Mouse (Mus musculus) frontal cortex, adult 2 months (tissue): ENCODE measurements around the gene Trim50. TPM values are rescaled to one million over a fixed set of nuclear protein-coding genes. Genes with fewer than 3 reads are reported as not detected.
"Not testable (repeated sequence)": the region's sequence is repeated elsewhere in the genome, so short reads cannot be mapped to it uniquely, and the experiment has no call there.

Experiments used
- DNase-seq, 2 experiments: peaks; one replicate each; pipeline ENCODE4 v3.0.0; 2022; ENCODE audit warnings: low spot score in 1 of 2; ENCODE audit errors: extremely low spot score in 1 of 2
- polyA plus RNA-seq: library from polyadenylated mRNA; depleted of rRNA; stranded (reverse); fragments of >200 nt; gene quantifications from 2 replicates; pipeline ENCODE4 v1.2.3, GENCODE M21; 2012

Gene Trim50
- polyA plus RNA-seq, 1 experiment, result not detected

GRCm38 (mm10) chr5:135368312-135368711 lies 15.2 kb downstream of the Trim50 start:
- no peak for DNase-seq

- not testable (repeated sequence) for DNase-seq
Measured at GRCm38 (mm10) chr5:135369196-135369595, 16.1 kb downstream of the Trim50 start.

- DNase-seq, result peak; percentile 85 to 98
Measured at GRCm38 (mm10) chr5:135369787-135370654, 16.9 kb downstream of the Trim50 start, which contains the start of gene Nsun5. Gene Nsun5, plus strand, starts transcription at chr5:135369953.

GRCm38 (mm10) chr5:135371195-135371594 lies 18.1 kb downstream of the Trim50 start:
- DNase-seq, result no peak

- no peak for DNase-seq
Measured at GRCm38 (mm10) chr5:135373601-135374000, 20.5 kb downstream of the Trim50 start.

GRCm38 (mm10) chr5:135375167-135375566 lies 22.1 kb downstream of the Trim50 start:
- peak in 1 of 2 experiments; percentile 39 for DNase-seq

- no peak for DNase-seq
Measured at GRCm38 (mm10) chr5:135376341-135376740, 23.2 kb downstream of the Trim50 start.

- no peak for DNase-seq
Measured at GRCm38 (mm10) chr5:135380681-135381080, 27.6 kb downstream of the Trim50 start.

- DNase-seq, result no peak
Measured at GRCm38 (mm10) chr5:135381356-135381925, 28.3 kb downstream of the Trim50 start.

- DNase-seq, result no peak
Measured at GRCm38 (mm10) chr5:135382746-135383145, 29.7 kb downstream of the Trim50 start.

- DNase-seq, result no peak
Measured at GRCm38 (mm10) chr5:135383771-135384170, 30.7 kb downstream of the Trim50 start.

GRCm38 (mm10) chr5:135394004-135394823 lies 41.1 kb downstream of the Trim50 start, which contains the start of gene Pom121:
Gene Pom121, minus strand, starts transcription at chr5:135394546.
- peak; percentile 57 to 84 for DNase-seq

- peak in 1 of 2 experiments; percentile 57 for DNase-seq
Measured at GRCm38 (mm10) chr5:135395826-135396225, 42.7 kb downstream of the Trim50 start.

GRCm38 (mm10) chr5:135399382-135399781 lies 46.3 kb downstream of the Trim50 start:
- no peak for DNase-seq

GRCm38 (mm10) chr5:135400244-135400643 lies 47.1 kb downstream of the Trim50 start:
- peak in 1 of 2 experiments; percentile 92 for DNase-seq

GRCm38 (mm10) chr5:135404623-135405022 lies 51.5 kb downstream of the Trim50 start:
- DNase-seq, result peak; percentile 51 to 78

GRCm38 (mm10) chr5:135405437-135405836 lies 52.3 kb downstream of the Trim50 start:
- DNase-seq, result no peak

GRCm38 (mm10) chr5:135408114-135408513 lies 55.0 kb downstream of the Trim50 start:
- no peak for DNase-seq

GRCm38 (mm10) chr5:135410266-135410665 lies 57.2 kb downstream of the Trim50 start:
- DNase-seq, result no peak
